Mouse (Mus musculus) spleen, adult 2 months (tissue): Measurements from ENCODE around the gene Nfil3. TPM values are rescaled to one million over a fixed set of nuclear protein-coding genes. Genes with fewer than 3 reads are reported as not detected.

Experiments
- DNase-seq, 2 experiments: peaks; one replicate each; pipeline versions ENCODE4 v3.0.0 to v3.0.0-alpha.2; 2012 to 2021; ENCODE audit warnings: low spot score in 2 of 2, low read depth in 1 of 2
- H3K27ac ChIP-seq: fragments of 200-500 bp; 2 replicates; pipeline ENCODE4 v1.5.1; 2012; ENCODE audit warnings: low read length, inconsistent platforms; ENCODE audit not compliant: insufficient read depth
- H3K27me3 ChIP-seq: fragments of 200-500 bp; 2 replicates; pipeline ENCODE4 v1.6.1; 2012; ENCODE audit warnings: mild to moderate bottlenecking, moderate library complexity, low read length, inconsistent platforms; ENCODE audit not compliant: control insufficient read depth, insufficient read depth
- H3K36me3 ChIP-seq: fragments of 200-500 bp; 2 replicates; pipeline ENCODE4 v1.6.1; 2012; ENCODE audit warnings: mild to moderate bottlenecking, low read length, inconsistent platforms; ENCODE audit not compliant: control insufficient read depth, insufficient read depth
- H3K4me1 ChIP-seq: fragments of 200-500 bp; 2 replicates; pipeline ENCODE4 v1.6.1; 2011; ENCODE audit warnings: inconsistent platforms; ENCODE audit not compliant: control insufficient read depth, insufficient read depth, insufficient read length
- H3K4me3 ChIP-seq: fragments of 200-500 bp; 2 replicates; pipeline ENCODE4 v1.5.1; 2011; ENCODE audit warnings: mild to moderate bottlenecking, inconsistent platforms; ENCODE audit not compliant: insufficient read depth, insufficient read length; ENCODE audit errors: extremely low read depth
- CTCF ChIP-seq: fragments of 200-500 bp; IDR thresholded peaks from 2 replicates; pipeline ENCODE4 v1.5.1; 2011; ENCODE audit warnings: mild to moderate bottlenecking, inconsistent platforms; ENCODE audit not compliant: insufficient read depth, insufficient read length, insufficient replicate concordance; ENCODE audit errors: extremely low read depth
- POLR2A ChIP-seq: fragments of 200-500 bp; IDR thresholded peaks from 2 replicates; pipeline ENCODE4 v1.6.1; 2011; ENCODE audit warnings: low read depth, low read length, inconsistent platforms
- WGBS: fragments of 180-500 bp; shearing (Covaris S2); methylation state at CpG from one replicate; pipeline ENCODE4 v1.1.7; 2018; 5-methylcytosine and 5-hydroxymethylcytosine counted together
- polyA plus RNA-seq: library from polyadenylated mRNA; depleted of rRNA; stranded (reverse); fragments of >200 nt; gene quantifications from 2 replicates; pipeline ENCODE4 v1.2.3, GENCODE M21; 2012

Gene Nfil3
- polyA plus RNA-seq, 1 experiment = 1.2 TPM

GRCm38 (mm10) chr13:52985508-52986214 is 4.8 kb upstream of the Nfil3 start:
- no peak for DNase-seq
- Histone ChIP-seq H3K4me1 (peaks cover 2% of the 10 kb centered on the region; the same call in 1 of the 2 replicates), H3K27me3 (0 out of 2 replicates have a peak, but pooled peaks cover 5% of the 10 kb centered on the region), H3K36me3 (no peaks in the 10 kb centered on the region), H3K27ac (no peak overlapping the region), H3K4me3 (no peak overlapping the region)
- TF ChIP-seq CTCF (no peak), POLR2A (no peak)
- 75% methylated on average over 12 of the region's 12 CpGs for WGBS

- peaks cover 17% of the 10 kb centered on the region for H3K27me3 ChIP-seq
- peaks cover 5% of the 10 kb centered on the region for H3K4me1 ChIP-seq
- peak overlapping the region; percentile 18; the same call in 1 of the 2 replicates for H3K4me3 ChIP-seq
- H3K36me3 ChIP-seq = no peaks in the 10 kb centered on the region
- DNase-seq = peak; percentile 75 to 77
- TF ChIP-seq POLR2A (no peak), CTCF (peak; percentile 38; the same call in 1 of the 2 replicates)
- 1% methylated on average over 12 of the region's 12 CpGs for WGBS
- no peak overlapping the region for H3K27ac ChIP-seq
These were observed 1.8 kb upstream of the Nfil3 start for GRCm38 (mm10) chr13:52982703-52983102.

DNA sequence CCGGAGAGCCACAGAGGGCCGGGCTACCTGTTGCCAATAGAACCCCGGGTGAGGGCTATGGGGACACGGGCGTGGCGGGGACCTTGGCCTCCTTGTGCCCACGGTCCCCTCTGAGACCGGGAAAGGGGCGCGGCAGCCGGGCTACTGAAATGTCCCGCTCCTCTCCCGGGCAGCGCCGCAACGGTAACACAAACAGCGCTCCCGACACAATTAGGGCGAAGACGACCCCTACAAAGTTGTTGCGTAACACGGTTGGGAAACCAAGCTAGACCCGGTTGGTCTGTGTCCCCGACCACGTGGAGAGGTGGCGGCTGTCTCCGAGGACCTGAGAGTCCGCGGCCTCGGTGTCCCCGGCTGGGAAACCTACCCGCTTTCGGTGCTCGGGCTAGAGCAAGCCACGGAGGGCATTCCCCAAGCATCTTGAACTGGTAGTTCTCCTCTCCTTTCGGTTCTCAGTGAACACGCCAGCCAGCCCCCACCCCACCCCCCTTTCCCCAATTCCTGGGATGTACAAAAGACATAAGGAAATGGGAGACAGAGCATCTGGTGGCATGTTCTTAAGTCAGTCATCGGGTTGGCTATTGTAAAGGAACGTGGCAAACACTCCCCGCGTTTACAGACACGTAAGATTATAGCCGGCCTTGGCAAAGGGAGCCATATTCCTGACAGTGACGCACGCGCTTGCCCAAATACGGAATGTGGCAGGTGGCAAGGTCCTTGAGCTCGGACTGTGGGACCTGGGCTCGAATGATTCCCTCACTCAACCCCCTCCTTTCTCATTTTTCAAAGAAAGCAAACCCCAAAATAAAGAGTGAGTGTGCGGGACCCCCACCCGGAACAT is 788 bp upstream of the Nfil3 start:
- peak in 1 of 2 experiments; percentile 18 for DNase-seq
- TF ChIP-seq POLR2A (no peak), CTCF (no peak)
- Histone ChIP-seq H3K4me3 (peak overlapping the region; percentile 65), H3K36me3 (no peaks in the 10 kb centered on the region), H3K27ac (peak overlapping the region; percentile 7; the same call in 1 of the 2 replicates), H3K27me3 (peaks cover 17% of the 10 kb centered on the region), H3K4me1 (peaks cover 5% of the 10 kb centered on the region)
- WGBS = 3% methylated on average over 51 of the region's 51 CpGs

DNA sequence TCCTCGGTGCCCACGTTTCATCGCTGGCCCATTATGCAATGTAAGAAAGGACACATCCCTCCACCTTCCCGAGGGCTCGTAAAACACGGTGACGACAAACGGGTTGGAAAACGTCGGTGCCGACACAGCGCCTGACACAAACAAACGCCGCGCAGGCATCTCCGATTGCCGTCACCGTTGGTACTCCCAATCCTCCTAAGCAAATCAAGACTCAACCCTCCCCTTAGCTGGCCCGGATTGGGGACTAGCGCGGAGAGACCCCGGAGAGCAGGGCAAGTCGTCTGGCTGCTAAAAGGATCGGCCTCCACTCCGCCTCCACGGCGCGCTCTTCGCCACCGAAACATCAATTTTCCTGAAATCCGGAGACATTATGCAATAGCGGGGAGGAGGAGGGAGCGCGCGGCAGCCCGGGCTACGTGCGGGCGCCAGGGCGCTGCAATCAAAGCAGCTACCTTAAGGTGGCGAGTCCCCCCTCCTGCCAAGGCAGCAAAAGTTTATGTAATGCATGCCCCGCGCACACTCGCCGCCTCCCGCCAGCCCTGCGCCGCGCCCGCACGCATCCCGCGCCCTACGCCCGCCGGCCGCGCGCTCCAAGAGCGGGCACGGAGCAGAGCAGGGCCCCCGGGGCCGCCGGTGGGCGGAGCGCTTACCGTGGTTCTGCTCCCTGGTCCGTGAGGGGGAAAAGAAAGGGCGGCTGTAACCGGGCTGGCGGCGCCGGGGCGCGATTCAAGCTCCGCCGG is 492 bp downstream of the Nfil3 start:
- peak in 1 of 2 experiments; percentile 37 for DNase-seq
- under 1% methylated on average over 76 of the region's 77 CpGs for WGBS
- TF ChIP-seq POLR2A = no peak
- no peak for TF ChIP-seq CTCF
- Histone ChIP-seq H3K27ac (peak overlapping the region; percentile 24; the same call in 1 of the 2 replicates), H3K36me3 (no peaks in the 10 kb centered on the region), H3K4me3 (peak overlapping the region; percentile 68), H3K27me3 (peaks cover 17% of the 10 kb centered on the region), H3K4me1 (peaks cover 5% of the 10 kb centered on the region)

- TF ChIP-seq POLR2A (no peak), CTCF (no peak)
- Histone ChIP-seq H3K36me3 (no peaks in the 10 kb centered on the region), H3K4me3 (no peak overlapping the region), H3K27ac (no peak overlapping the region), H3K27me3 (peaks cover 17% of the 10 kb centered on the region), H3K4me1 (peaks cover 5% of the 10 kb centered on the region)
- 2% methylated on average over 22 of the region's 22 CpGs for WGBS
- no peak for DNase-seq
These were observed 1.4 kb downstream of the Nfil3 start for GRCm38 (mm10) chr13:52979331-52980051.

- Histone ChIP-seq H3K36me3 (no peaks in the 10 kb centered on the region), H3K27me3 (peaks cover 17% of the 10 kb centered on the region), H3K4me3 (peak overlapping the region; percentile 27; the same call in 1 of the 2 replicates), H3K4me1 (peaks cover 5% of the 10 kb centered on the region), H3K27ac (no peak overlapping the region)
- TF ChIP-seq CTCF (no peak), POLR2A (no peak)
- no peak for DNase-seq
- 2% methylated on average over 63 of the region's 64 CpGs for WGBS
These were observed 2.4 kb downstream of the Nfil3 start for GRCm38 (mm10) chr13:52978321-52978981.
